Mouse (Mus musculus): ENCODE measurements at regions not wholly inside any gene's neighbourhood (a gene's known extent, or its start where the extent isn't known, plus 50 kb on each side); places are given as distances from the start of the nearest gene placed in this dataset.

- intact Hi-C loops (cut with DNase I) = no loop called here
- DNase-seq (ENCODE audit: low spot score in 2 of 2) = no peak
Measured at GRCm38 (mm10) chr4:58663628-58664205, 110.0 kb upstream of the Lpar1 start.

- intact Hi-C loops (cut with DNase I) = no loop called here
- no peak for DNase-seq (ENCODE audit: low spot score in 2 of 2)
Measured at GRCm38 (mm10) chr4:58661781-58662293, 108.1 kb upstream of the Lpar1 start.

GRCm38 (mm10) chr4:58660511-58660910, 106.8 kb upstream of the Lpar1 start:
- intact Hi-C loops (cut with DNase I) = no loop called here
- no peak for DNase-seq (ENCODE audit: low spot score in 2 of 2)

GRCm38 (mm10) chr4:58658206-58658605, 104.5 kb upstream of the Lpar1 start:
- no peak for DNase-seq (ENCODE audit: low spot score in 2 of 2)
- intact Hi-C loops (cut with DNase I) = no loop called here

GRCm38 (mm10) chr4:58647761-58648295, 94.1 kb upstream of the Lpar1 start:
- intact Hi-C loops (cut with DNase I) = no loop called here
- DNase-seq (ENCODE audit: low spot score in 2 of 2) = no peak

- intact Hi-C loops (cut with DNase I) = no loop called here
- DNase-seq (ENCODE audit: low spot score in 2 of 2) = no peak
Measured at GRCm38 (mm10) chr4:58646821-58647220, 93.1 kb upstream of the Lpar1 start.

- no peak for DNase-seq (ENCODE audit: low spot score in 2 of 2)
- intact Hi-C loops (cut with DNase I) = no loop called here
Measured at GRCm38 (mm10) chr4:58643371-58643770, 89.7 kb upstream of the Lpar1 start.

GRCm38 (mm10) chr4:58642236-58642635, 88.5 kb upstream of the Lpar1 start:
- intact Hi-C loops (cut with DNase I) = no loop called here
- peak; percentile 8 to 18 for DNase-seq (ENCODE audit: low spot score in 2 of 2)

- DNase-seq (ENCODE audit: low spot score in 2 of 2) = no peak
- intact Hi-C loops (cut with DNase I) = no loop called here
Measured at GRCm38 (mm10) chr4:58632696-58633095, 79.0 kb upstream of the Lpar1 start.

GRCm38 (mm10) chr4:58631415-58631814, 77.7 kb upstream of the Lpar1 start:
- DNase-seq (ENCODE audit: low spot score in 2 of 2) = no peak
- intact Hi-C loops (cut with DNase I) = no loop called here

GRCm38 (mm10) chr4:58627021-58627420, 73.3 kb upstream of the Lpar1 start:
- intact Hi-C loops (cut with DNase I) = no loop called here
- no peak for DNase-seq (ENCODE audit: low spot score in 2 of 2)

- no peak for DNase-seq (ENCODE audit: low spot score in 2 of 2)
- intact Hi-C loops (cut with DNase I) = no loop called here
Measured at GRCm38 (mm10) chr4:58624059-58624458, 70.4 kb upstream of the Lpar1 start.

GRCm38 (mm10) chr4:58620641-58621040, 66.9 kb upstream of the Lpar1 start:
- intact Hi-C loops (cut with DNase I) = no loop called here
- DNase-seq (ENCODE audit: low spot score in 2 of 2) = no peak

GRCm38 (mm10) chr4:58617261-58617660, 63.6 kb upstream of the Lpar1 start:
- no peak for DNase-seq (ENCODE audit: low spot score in 2 of 2)
- intact Hi-C loops (cut with DNase I) = no loop called here

- intact Hi-C loops (cut with DNase I) = no loop called here
- no peak for DNase-seq (ENCODE audit: low spot score in 2 of 2)
Measured at GRCm38 (mm10) chr4:58613536-58613935, 59.8 kb upstream of the Lpar1 start.

- intact Hi-C loops (cut with DNase I) = no loop called here
Measured at GRCm38 (mm10) chr4:58613022-58613421, 59.3 kb upstream of the Lpar1 start.

GRCm38 (mm10) chr4:58607491-58607890, 53.8 kb upstream of the Lpar1 start:
- DNase-seq (ENCODE audit: low spot score in 2 of 2) = no peak

More at GRCm38 (mm10) chr4:58613022-58613421, 59.3 kb upstream of the Lpar1 start:
- DNase-seq (ENCODE audit: low spot score in 2 of 2) = no peak

GRCm38 (mm10) chr4:58605941-58606340, 52.2 kb upstream of the Lpar1 start:
- intact Hi-C loops (cut with DNase I) = no loop called here

More at GRCm38 (mm10) chr4:58607491-58607890, 53.8 kb upstream of the Lpar1 start:
- intact Hi-C loops (cut with DNase I) = no loop called here

More at GRCm38 (mm10) chr4:58605941-58606340, 52.2 kb upstream of the Lpar1 start:
- no peak for DNase-seq (ENCODE audit: low spot score in 2 of 2)

Data from left cerebral cortex, postnatal 36 days (tissue).